Mouse (Mus musculus) brain, embryonic 14.5 days (tissue): ENCODE data around the gene Rad51b.

ENCODE experiments used
- CTCF ChIP-seq: fragments of 200-500 bp; IDR thresholded peaks from 2 replicates; pipeline ENCODE4 v1.5.1; 2012; ENCODE audit warnings: inconsistent platforms, mild to moderate bottlenecking, moderate library complexity, borderline replicate concordance; ENCODE audit not compliant: insufficient read depth, insufficient read length; ENCODE audit errors: extremely low read depth
- POLR2A ChIP-seq: fragments of 200-500 bp; IDR thresholded peaks from 2 replicates; pipeline ENCODE4 v1.6.1; 2012; ENCODE audit warnings: mild to moderate bottlenecking, inconsistent platforms, borderline replicate concordance; ENCODE audit not compliant: poor library complexity, insufficient read depth, insufficient read length, severe bottlenecking; ENCODE audit errors: extremely low read depth

DNA sequence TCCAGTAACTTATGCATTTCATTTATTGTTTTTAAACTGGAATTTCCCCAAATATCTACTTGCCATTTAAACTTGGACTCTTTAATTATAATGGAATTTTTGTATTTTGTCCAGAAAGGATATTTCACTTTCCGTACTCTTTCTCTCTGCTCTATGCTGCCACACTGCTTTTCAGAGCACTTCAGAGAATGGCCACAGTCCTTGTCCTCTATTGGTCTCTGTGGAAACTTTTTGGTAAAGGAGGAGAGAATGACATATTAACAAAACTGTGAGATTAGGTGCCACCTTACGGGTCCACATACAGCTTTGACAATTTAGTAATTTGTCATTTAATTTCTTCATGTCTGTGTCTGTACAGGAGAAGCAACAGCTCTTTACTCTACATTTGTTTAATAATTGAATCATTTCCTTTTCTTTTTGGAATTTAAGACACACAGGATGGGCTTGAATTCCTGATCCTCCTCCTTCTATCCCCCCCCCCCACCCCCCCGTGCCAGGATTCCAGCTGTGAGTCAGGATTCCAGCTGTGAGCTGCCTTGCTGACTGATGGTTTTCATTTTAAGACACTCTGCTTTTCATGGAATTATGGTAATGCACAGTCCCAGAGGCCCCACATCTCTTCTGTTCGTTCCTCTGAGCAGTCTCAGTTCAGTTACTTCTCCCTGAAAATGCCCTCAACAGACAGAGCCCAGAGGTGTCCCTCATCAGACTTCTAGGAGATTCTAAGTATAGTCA lies 112.2 kb downstream of the Rad51b start:
- TF ChIP-seq CTCF: no peak
- TF ChIP-seq POLR2A: no peak
